Mouse (Mus musculus): ENCODE measurements around the gene Krtap14. TPM values are rescaled to one million over a fixed set of nuclear protein-coding genes. Genes with fewer than 3 reads are reported as not detected.

Gene Krtap14
- polyA plus RNA-seq (2017; shearing (Covaris generic)), result not detected

DNA sequence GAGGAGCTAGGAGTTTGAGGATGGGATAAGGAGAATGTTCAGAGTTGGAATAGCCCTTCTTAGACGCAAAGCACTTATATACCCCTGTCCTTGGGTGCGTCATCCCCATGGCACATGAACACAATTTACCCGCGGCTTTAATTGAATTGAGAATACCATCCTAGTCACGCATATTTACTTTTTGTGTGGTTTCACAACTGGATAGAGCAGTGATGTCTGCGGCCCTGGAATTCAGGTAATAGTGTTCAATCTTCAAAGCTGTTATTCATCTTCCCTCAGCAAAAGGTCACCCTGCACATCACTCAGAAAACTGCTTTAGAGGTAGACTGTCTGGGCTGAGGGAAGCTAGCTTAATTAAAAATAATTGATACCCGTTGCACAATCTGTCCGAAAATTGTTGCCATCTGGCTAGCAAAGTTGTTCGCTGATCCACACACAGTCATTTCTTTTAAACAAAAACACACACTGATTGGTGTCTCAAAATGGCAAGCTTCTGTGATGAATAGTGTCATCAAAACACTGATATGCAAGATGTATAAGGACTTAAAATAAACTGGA lies at the start of gene Krtap14:
Gene Krtap14 (minus strand): TSS at position 51 of the 558 bp plus-strand sequence.

DNA sequence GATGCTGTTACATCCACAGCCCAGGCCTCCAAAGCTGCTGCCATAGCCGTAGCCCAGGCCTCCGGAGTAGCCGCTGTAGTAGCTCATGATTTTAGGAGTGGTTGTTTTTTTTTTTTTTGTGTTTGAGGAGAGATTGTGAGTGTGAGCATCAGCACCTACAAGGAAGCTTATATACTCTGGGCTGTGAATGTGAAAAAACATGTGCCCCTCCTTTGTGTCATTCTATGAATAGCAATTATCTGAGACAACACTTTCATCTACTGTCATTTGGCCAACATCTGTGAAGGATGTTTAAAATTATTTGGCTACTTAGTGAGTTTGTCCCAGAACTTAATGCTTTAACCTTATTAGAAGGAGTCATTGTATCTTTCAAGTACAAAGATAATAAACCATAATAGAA lies 48.2 kb upstream of the Krtap14 start, which contains the start of gene Krtap19-2:
Gene Krtap19-2 (minus strand): TSS at position 101 of the 400 bp plus-strand sequence.

DNA sequence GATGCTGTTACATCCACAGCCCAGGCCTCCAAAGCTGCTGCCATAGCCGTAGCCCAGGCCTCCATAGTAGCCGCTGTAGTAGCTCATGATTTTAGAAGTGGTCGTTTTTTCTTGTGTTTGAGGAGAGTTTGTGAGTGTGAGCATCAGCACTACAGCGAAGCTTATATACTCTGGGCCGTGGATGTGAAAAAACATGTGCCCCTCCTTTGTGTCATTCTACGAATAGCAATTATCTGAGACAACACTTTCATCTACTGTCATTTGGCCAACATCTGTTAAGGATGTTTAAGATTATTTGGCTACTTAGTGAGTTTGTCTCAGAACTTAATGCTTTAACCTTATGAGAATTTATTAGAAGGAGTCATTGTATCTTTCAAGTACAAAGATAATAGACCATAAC lies 43.4 kb upstream of the Krtap14 start, which contains the start of gene Krtap19-1:
Gene Krtap19-1 (minus strand): TSS at position 101 of the 400 bp plus-strand sequence.

DNA sequence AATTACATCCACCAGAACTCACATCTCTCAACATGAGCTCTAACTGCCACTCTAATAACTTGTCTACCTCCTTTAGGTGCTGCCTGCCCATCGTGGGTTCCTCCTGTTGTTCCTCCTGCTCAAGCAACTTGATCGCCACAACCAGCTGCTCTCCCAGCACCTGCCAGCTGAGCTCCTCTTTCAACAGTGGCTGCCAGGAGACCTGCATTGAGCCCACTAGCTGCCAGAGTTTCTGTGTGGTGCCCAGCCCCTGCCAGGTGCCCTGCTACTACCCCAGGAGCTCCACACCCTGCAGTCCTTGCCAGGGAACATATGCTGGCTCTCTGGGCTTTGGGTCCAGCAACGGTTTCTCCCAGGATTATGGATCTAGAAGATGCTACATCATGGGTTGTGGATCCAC lies 5.9 kb downstream of the Krtap14 start, which contains the start of gene Krtap15:
Gene Krtap15 (plus strand): TSS at position 150 of the 400 bp plus-strand sequence.

DNA sequence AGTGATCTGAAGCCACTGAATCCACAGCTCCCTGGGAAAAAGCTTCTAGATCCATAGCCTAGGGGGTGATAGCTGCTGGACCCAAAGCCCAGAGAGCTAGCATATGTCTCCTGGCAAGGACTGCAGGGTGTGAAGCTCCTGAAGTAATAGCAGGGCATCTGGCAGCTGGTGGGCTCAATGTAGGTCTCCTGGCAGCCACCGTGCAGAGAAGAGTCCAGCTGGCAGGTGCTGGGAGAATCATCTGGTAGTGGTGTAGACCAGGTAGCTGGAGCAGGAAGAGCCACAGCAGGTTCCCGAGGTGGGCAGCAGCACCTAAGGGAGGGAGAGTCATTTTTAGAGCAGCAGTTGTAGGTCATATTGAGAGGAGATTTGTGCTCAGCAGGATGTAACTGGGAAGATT lies 14.1 kb downstream of the Krtap14 start, which contains the start of gene Gm20741:
Gene Gm20741 (minus strand): TSS at position 394 of the 400 bp plus-strand sequence.

DNA sequence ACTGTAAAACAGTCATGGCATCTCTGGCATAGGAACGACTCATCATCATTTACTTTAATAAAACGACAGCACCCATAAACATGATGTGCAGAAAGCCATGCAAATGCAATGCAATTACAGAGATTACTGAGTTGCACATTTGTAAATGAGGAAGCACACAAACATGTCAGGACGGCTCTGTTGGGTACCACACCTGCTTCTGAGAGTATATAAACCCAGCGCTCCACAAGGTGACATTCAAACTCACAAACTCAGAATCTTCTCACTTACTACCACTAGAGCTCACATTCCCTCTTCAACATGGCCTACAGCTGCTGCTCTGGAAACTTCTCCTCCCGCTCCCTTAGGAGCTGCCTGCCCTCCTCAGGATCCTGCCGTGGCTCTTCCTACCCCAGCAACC lies 48.3 kb downstream of the Krtap14 start, which contains the start of gene Gm5965:
Gene Gm5965 (plus strand): TSS at position 301 of the 400 bp plus-strand sequence.

DNA sequence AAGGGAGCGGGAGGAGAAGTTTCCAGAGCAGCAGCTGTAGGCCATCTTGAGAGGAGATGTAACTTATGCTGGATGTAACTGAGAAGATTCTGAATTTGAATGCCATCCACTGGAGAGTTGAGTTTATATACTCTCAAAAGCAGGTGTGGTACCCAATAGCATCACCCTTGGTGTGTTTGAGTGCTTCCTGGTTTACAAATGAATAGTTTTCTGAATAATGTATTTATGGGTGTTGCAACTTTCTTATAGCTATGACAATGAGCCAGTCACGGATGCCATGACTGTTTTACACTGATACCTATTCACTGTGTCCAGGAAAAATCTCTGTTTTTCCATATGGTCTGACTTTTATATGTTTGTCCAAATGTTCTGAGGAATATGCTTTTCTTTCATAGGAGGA lies 51.8 kb downstream of the Krtap14 start, which contains the start of gene 2310057N15Rik:
Gene 2310057N15Rik (minus strand): TSS at position 101 of the 400 bp plus-strand sequence.

Other genes starting within 250 kb of the Krtap14 start
- gene Krtap24-1, start 213.9 kb downstream of the Krtap14 start, polyA plus RNA-seq (2017; shearing (Covaris generic)), result not detected
- gene 2310079G19Rik, start 198.5 kb downstream of the Krtap14 start, polyA plus RNA-seq (2017; shearing (Covaris generic)), result not detected
- not detected for gene Krtap26-1, start 178.3 kb downstream of the Krtap14 start, polyA plus RNA-seq (2017; shearing (Covaris generic))
- not detected for gene Krtap27-1, start 154.5 kb downstream of the Krtap14 start, polyA plus RNA-seq (2017; shearing (Covaris generic))
- gene 2310061N02Rik, start 118.2 kb downstream of the Krtap14 start, polyA plus RNA-seq (2017; shearing (Covaris generic)), result not detected
- not detected for gene Krtap13-1, start 97.3 kb downstream of the Krtap14 start, polyA plus RNA-seq (2017; shearing (Covaris generic))
- gene Krtap13, start 74.5 kb downstream of the Krtap14 start, polyA plus RNA-seq (2017; shearing (Covaris generic)), result not detected
- not detected for gene 2310034C09Rik, start 67.3 kb downstream of the Krtap14 start, polyA plus RNA-seq (2017; shearing (Covaris generic))
- not detected for gene 2310057N15Rik, start 51.9 kb downstream of the Krtap14 start, polyA plus RNA-seq (2017; shearing (Covaris generic))
- gene Gm5965, start 48.2 kb downstream of the Krtap14 start, polyA plus RNA-seq (2017; shearing (Covaris generic)), result not detected
- gene Gm20741, start 13.9 kb downstream of the Krtap14 start, polyA plus RNA-seq (2017; shearing (Covaris generic)), result not detected
- gene Krtap15, start 5.9 kb downstream of the Krtap14 start, polyA plus RNA-seq (2017; shearing (Covaris generic)), result not detected
- gene Krtap19-1, start 43.3 kb upstream of the Krtap14 start, polyA plus RNA-seq (2017; shearing (Covaris generic)), result not detected
- gene Krtap19-2, start 48.1 kb upstream of the Krtap14 start, polyA plus RNA-seq (2017; shearing (Covaris generic)), result not detected
- gene Krtap19-3, start 51.9 kb upstream of the Krtap14 start, polyA plus RNA-seq (2017; shearing (Covaris generic)), result not detected
- not detected for gene Krtap19-4, start 58.9 kb upstream of the Krtap14 start, polyA plus RNA-seq (2017; shearing (Covaris generic))
- not detected for gene Krtap19-5, start 70.3 kb upstream of the Krtap14 start, polyA plus RNA-seq (2017; shearing (Covaris generic))
- gene Krtap19-9b, start 106.1 kb upstream of the Krtap14 start, polyA plus RNA-seq (2017; shearing (Covaris generic)), result not detected
- not detected for gene Krtap16-3, start 136.7 kb upstream of the Krtap14 start, polyA plus RNA-seq (2017; shearing (Covaris generic))
- not detected for gene Krtap22-2, start 184.6 kb upstream of the Krtap14 start, polyA plus RNA-seq (2017; shearing (Covaris generic))
- gene Gm10229, start 189.1 kb upstream of the Krtap14 start, polyA plus RNA-seq (2017; shearing (Covaris generic)), result not detected
- gene Krtap6-1, start 205.6 kb upstream of the Krtap14 start, polyA plus RNA-seq (2017; shearing (Covaris generic)), result not detected
- not detected for gene Gm10228, start 215.3 kb upstream of the Krtap14 start, polyA plus RNA-seq (2017; shearing (Covaris generic))
- gene Krtap6-5, start 221.7 kb upstream of the Krtap14 start, polyA plus RNA-seq (2017; shearing (Covaris generic)), result not detected
- gene 1110025L11Rik, start 237.9 kb upstream of the Krtap14 start, polyA plus RNA-seq (2017; shearing (Covaris generic)), result not detected

Measured in naive thymus-derived CD4-positive, alpha-beta T cell, adult 5 months (primary cell).